Mouse (Mus musculus): ENCODE data around the gene S100a11. TPM values are rescaled to one million over a fixed set of nuclear protein-coding genes. Genes with fewer than 3 reads are reported as not detected.
A peak's percentile ranks its signal among the peaks of the same experiment; 100 is the strongest.

Gene S100a11
- polyA plus RNA-seq, 1 experiment from 2014 or later = 430 TPM

- Histone ChIP-seq H3K9me3 (no peaks in the 10 kb centered on the region), H3K27ac (peak within 1 kb of the TSS; percentile 89), H3K4me1 (peaks cover 18% of the 10 kb centered on the region; the same call in 1 of the 2 replicates), H3K4me3 (peak within 1 kb of the TSS; percentile 72), H3K36me3 (no peaks in the 10 kb centered on the region), H3K27me3 (ENCODE audit: insufficient read depth, poor library complexity, severe bottlenecking) (no peaks in the 10 kb centered on the region)
- 1% methylated on average over 37 of the region's 39 CpGs for WGBS
- DNase-seq (ENCODE audit: low spot score) = peak; percentile 87
These were observed 34.9 kb downstream of the S100a11 start, which contains the start of gene S100a10 for GRCm38 (mm10) chr3:93554981-93555877. S100a10 (plus strand) TSS chr3:93555080.

- Histone ChIP-seq H3K27ac (peak overlapping the region; percentile 89), H3K36me3 (no peaks in the 10 kb centered on the region), H3K27me3 (ENCODE audit: insufficient read depth, poor library complexity, severe bottlenecking) (no peaks in the 10 kb centered on the region), H3K4me1 (peaks cover 18% of the 10 kb centered on the region; the same call in 1 of the 2 replicates), H3K9me3 (no peaks in the 10 kb centered on the region), H3K4me3 (peak overlapping the region; percentile 72)
- DNase-seq (ENCODE audit: low spot score) = peak; percentile 84
- WGBS = 6% methylated on average over 2 of the region's 2 CpGs
These were observed 35.6 kb downstream of the S100a11 start for GRCm38 (mm10) chr3:93555878-93556254.

GRCm38 (mm10) chr3:93556599-93556998, 36.3 kb downstream of the S100a11 start:
- Histone ChIP-seq H3K27ac (no peak overlapping the region), H3K4me3 (peak overlapping the region; percentile 72; the same call in 1 of the 2 replicates)
- 53% methylated on average over 1 of the region's 1 CpGs for WGBS

GRCm38 (mm10) chr3:93557471-93557870, 37.2 kb downstream of the S100a11 start:
- H3K27me3 ChIP-seq (ENCODE audit: insufficient read depth, poor library complexity, severe bottlenecking) = no peaks in the 10 kb centered on the region
- H3K36me3 ChIP-seq = peaks cover 11% of the 10 kb centered on the region; the same call in 1 of the 2 replicates
- no peak for DNase-seq (ENCODE audit: low spot score)
- 70% methylated on average over 4 of the region's 4 CpGs for WGBS
- no peak overlapping the region for H3K27ac ChIP-seq
- no peaks in the 10 kb centered on the region for H3K9me3 ChIP-seq
- no peak overlapping the region for H3K4me3 ChIP-seq
- H3K4me1 ChIP-seq = peaks cover 18% of the 10 kb centered on the region; the same call in 1 of the 2 replicates

More at GRCm38 (mm10) chr3:93556599-93556998, 36.3 kb downstream of the S100a11 start:
- Histone ChIP-seq H3K27me3 (ENCODE audit: insufficient read depth, poor library complexity, severe bottlenecking) (no peaks in the 10 kb centered on the region), H3K4me1 (peaks cover 18% of the 10 kb centered on the region; the same call in 1 of the 2 replicates), H3K36me3 (peaks cover 4% of the 10 kb centered on the region; the same call in 1 of the 2 replicates), H3K9me3 (no peaks in the 10 kb centered on the region)
- no peak for DNase-seq (ENCODE audit: low spot score)

- Histone ChIP-seq H3K36me3 (peaks cover 27% of the 10 kb centered on the region; the same call in 1 of the 2 replicates), H3K9me3 (no peaks in the 10 kb centered on the region), H3K27ac (no peak overlapping the region), H3K27me3 (ENCODE audit: insufficient read depth, poor library complexity, severe bottlenecking) (no peaks in the 10 kb centered on the region), H3K4me1 (peaks cover 15% of the 10 kb centered on the region; the same call in 1 of the 2 replicates), H3K4me3 (no peak overlapping the region)
- no peak for DNase-seq (ENCODE audit: low spot score)
- whole genome bisulfite sequencing = 85% methylated on average over 6 of the region's 6 CpGs
These were observed 39.7 kb downstream of the S100a11 start for GRCm38 (mm10) chr3:93559961-93560360.

GRCm38 (mm10) chr3:93562372-93562771, 42.1 kb downstream of the S100a11 start:
- H3K4me1 ChIP-seq = no peaks in the 10 kb centered on the region
- peaks cover 27% of the 10 kb centered on the region; the same call in 1 of the 2 replicates for H3K36me3 ChIP-seq
- WGBS = 75% methylated on average over 2 of the region's 2 CpGs
- H3K9me3 ChIP-seq = no peaks in the 10 kb centered on the region
- H3K4me3 ChIP-seq = no peak overlapping the region
- DNase-seq (ENCODE audit: low spot score) = no peak
- no peaks in the 10 kb centered on the region for H3K27me3 ChIP-seq (ENCODE audit: insufficient read depth, poor library complexity, severe bottlenecking)
- no peak overlapping the region for H3K27ac ChIP-seq

GRCm38 (mm10) chr3:93563216-93563615, 42.9 kb downstream of the S100a11 start:
- H3K4me3 ChIP-seq = no peak overlapping the region
- H3K27me3 ChIP-seq (ENCODE audit: insufficient read depth, poor library complexity, severe bottlenecking) = no peaks in the 10 kb centered on the region
- H3K4me1 ChIP-seq = no peaks in the 10 kb centered on the region
- WGBS = 91% methylated on average over 4 of the region's 4 CpGs
- H3K36me3 ChIP-seq = peaks cover 27% of the 10 kb centered on the region; the same call in 1 of the 2 replicates
- DNase-seq (ENCODE audit: low spot score) = no peak
- H3K27ac ChIP-seq = no peak overlapping the region
- no peaks in the 10 kb centered on the region for H3K9me3 ChIP-seq

GRCm38 (mm10) chr3:93566892-93567291, 46.6 kb downstream of the S100a11 start:
- H3K4me3 ChIP-seq = no peak overlapping the region
- no peak for DNase-seq (ENCODE audit: low spot score)
- WGBS = 70% methylated on average over 3 of the region's 3 CpGs
- no peak overlapping the region for H3K27ac ChIP-seq
- H3K4me1 ChIP-seq = no peaks in the 10 kb centered on the region
- no peaks in the 10 kb centered on the region for H3K27me3 ChIP-seq (ENCODE audit: insufficient read depth, poor library complexity, severe bottlenecking)
- H3K36me3 ChIP-seq = peaks cover 22% of the 10 kb centered on the region; the same call in 1 of the 2 replicates
- H3K9me3 ChIP-seq = no peaks in the 10 kb centered on the region

GRCm38 (mm10) chr3:93567721-93568120, 47.4 kb downstream of the S100a11 start:
- Histone ChIP-seq H3K9me3 (no peaks in the 10 kb centered on the region), H3K4me1 (no peaks in the 10 kb centered on the region), H3K27me3 (ENCODE audit: insufficient read depth, poor library complexity, severe bottlenecking) (no peaks in the 10 kb centered on the region), H3K27ac (no peak overlapping the region), H3K4me3 (no peak overlapping the region), H3K36me3 (peaks cover 14% of the 10 kb centered on the region; the same call in 1 of the 2 replicates)
- WGBS = 83% methylated on average over 6 of the region's 6 CpGs
- no peak for DNase-seq (ENCODE audit: low spot score)

- WGBS = 59% methylated on average over 7 of the region's 7 CpGs
- Histone ChIP-seq H3K4me1 (no peaks in the 10 kb centered on the region), H3K36me3 (peaks cover 9% of the 10 kb centered on the region; the same call in 1 of the 2 replicates), H3K4me3 (no peak overlapping the region), H3K27ac (no peak overlapping the region), H3K27me3 (ENCODE audit: insufficient read depth, poor library complexity, severe bottlenecking) (no peaks in the 10 kb centered on the region), H3K9me3 (no peaks in the 10 kb centered on the region)
- DNase-seq (ENCODE audit: low spot score) = no peak
These were observed 48.2 kb downstream of the S100a11 start for GRCm38 (mm10) chr3:93568428-93569040.

GRCm38 (mm10) chr3:93569046-93569445, 48.8 kb downstream of the S100a11 start:
- no peak for DNase-seq (ENCODE audit: low spot score)
- WGBS = 55% methylated on average over 2 of the region's 2 CpGs
- Histone ChIP-seq H3K4me1 (no peaks in the 10 kb centered on the region), H3K4me3 (no peak overlapping the region), H3K27ac (no peak overlapping the region), H3K9me3 (no peaks in the 10 kb centered on the region), H3K36me3 (peaks cover 8% of the 10 kb centered on the region; the same call in 1 of the 2 replicates), H3K27me3 (ENCODE audit: insufficient read depth, poor library complexity, severe bottlenecking) (no peaks in the 10 kb centered on the region)

- H3K27me3 ChIP-seq (ENCODE audit: insufficient read depth, poor library complexity, severe bottlenecking) = no peaks in the 10 kb centered on the region
- H3K9me3 ChIP-seq = no peaks in the 10 kb centered on the region
- no peaks in the 10 kb centered on the region for H3K36me3 ChIP-seq
- no peak overlapping the region for H3K27ac ChIP-seq
- H3K4me1 ChIP-seq = no peaks in the 10 kb centered on the region
- no peak for DNase-seq (ENCODE audit: low spot score)
- no peak overlapping the region for H3K4me3 ChIP-seq
- WGBS = 70% methylated on average over 5 of the region's 5 CpGs
These were observed 51.9 kb downstream of the S100a11 start for GRCm38 (mm10) chr3:93572058-93572791.
